Mouse (Mus musculus): Measurements from ENCODE around the gene Pjvk. TPM values are rescaled to one million over a fixed set of nuclear protein-coding genes. Genes with fewer than 3 reads are reported as not detected.

Pjvk gene
- not detected for total RNA-seq (2023)

GRCm38 (mm10) chr2:76647883-76648570, at the start of gene Pjvk, which contains the start of gene Prkra:
Gene Pjvk (plus strand): TSS chr2:76648476.
Gene Prkra (minus strand): TSS chr2:76648015.

GRCm38 (mm10) chr2:76672966-76673392, 24.7 kb downstream of the Pjvk start, which contains the start of gene Fkbp7:
Gene Fkbp7 (minus strand): TSS chr2:76673116.

GRCm38 (mm10) chr2:76674725-76675427, 26.6 kb downstream of the Pjvk start, which contains the start of gene Plekha3:
Gene Plekha3 (plus strand): TSS chr2:76675281.

Other genes starting within 250 kb of the Pjvk start
- gene Osbpl6, start 242.0 kb upstream of the Pjvk start, total RNA-seq (2023), result 1.3 TPM
- 2.6 TPM for gene Prkra, start 461 bp upstream of the Pjvk start, total RNA-seq (2023)
- gene Fkbp7, start 24.6 kb downstream of the Pjvk start, total RNA-seq (2023), result 2.9 TPM
- 32.3 TPM for gene Plekha3, start 26.8 kb downstream of the Pjvk start, total RNA-seq (2023)